Mouse (Mus musculus): ENCODE data around the gene Mapk8ip2.
A peak's percentile ranks its signal among the peaks of the same experiment; 100 is the strongest.

GRCm38 (mm10) chr15:89429352-89430221 is 24.1 kb upstream of the Mapk8ip2 start, which contains the start of the genes C730034F03Rik, Gm44502 and Chkb:
- TF ChIP-seq CTCF (IDR thresholded peaks at IDR 0.05; ENCODE audit: control insufficient read depth, insufficient read depth, insufficient replicate concordance, low read depth, low read length) (no peak), POLR2A (IDR thresholded peaks at IDR 0.05; ENCODE audit: control insufficient read depth, low read depth, low read length) (peak; percentile 75)

All from testis, adult 2 months (tissue).